Mouse (Mus musculus) olfactory bulb, adult 2 months (tissue): ENCODE measurements around the gene Ssb.

Experiments
- CTCF ChIP-seq: fragments of 200-500 bp; IDR thresholded peaks from 2 replicates; pipeline ENCODE4 v1.5.1; 2012; ENCODE audit warnings: low read depth, mild to moderate bottlenecking, low read length, moderate library complexity; ENCODE audit not compliant: insufficient read depth
- POLR2A ChIP-seq: fragments of 200-500 bp; IDR thresholded peaks from 2 replicates; pipeline ENCODE4 v1.6.1; 2012; ENCODE audit warnings: mild to moderate bottlenecking, low read depth, low read length, moderate library complexity; ENCODE audit not compliant: insufficient read depth

- TF ChIP-seq CTCF (no peak), POLR2A (no peak)
Observed at GRCm38 (mm10) chr2:69820201-69820600, 41.2 kb upstream of the Ssb start.
